Mouse (Mus musculus) c-Kit-positive CD71-positive TER-119-negative erythroid progenitor cells, embryonic 14.5 days (primary cell): ENCODE measurements around the gene Nudt3.
"Not testable (repeated sequence)": the region's sequence is repeated elsewhere in the genome, so short reads cannot be mapped to it uniquely, and the experiment has no call there.

Source experiments
- DNase-seq: peaks from one replicate; pipeline ENCODE4 v3.0.0-alpha.2; 2013; ENCODE audit warnings: low read depth

The Nudt3 gene

GRCm38 (mm10) chr17:27623360-27624326, at the start of gene Nudt3:
Gene Nudt3 (minus strand): TSS chr17:27623495.
- peak; percentile 77 for DNase-seq

- DNase-seq, result no peak
Measured at GRCm38 (mm10) chr17:27671720-27672119, 48.4 kb upstream of the Nudt3 start.

GRCm38 (mm10) chr17:27658767-27659166, 35.5 kb upstream of the Nudt3 start:
- no peak for DNase-seq

- no peak for DNase-seq
Measured at GRCm38 (mm10) chr17:27657123-27657522, 33.8 kb upstream of the Nudt3 start.

- no peak for DNase-seq
Measured at GRCm38 (mm10) chr17:27656414-27656813, 33.1 kb upstream of the Nudt3 start.

- DNase-seq, result no peak
Measured at GRCm38 (mm10) chr17:27656011-27656399, 32.7 kb upstream of the Nudt3 start.

GRCm38 (mm10) chr17:27655089-27656010, 32.1 kb upstream of the Nudt3 start, which contains the start of gene Pacsin1:
Gene Pacsin1 (plus strand): TSS chr17:27655509.
- DNase-seq, result no peak

GRCm38 (mm10) chr17:27653253-27653959, 30.1 kb upstream of the Nudt3 start:
- no peak for DNase-seq

GRCm38 (mm10) chr17:27652046-27652790, 28.9 kb upstream of the Nudt3 start:
- no peak for DNase-seq

- DNase-seq, result no peak
Measured at GRCm38 (mm10) chr17:27650586-27650985, 27.3 kb upstream of the Nudt3 start.

- DNase-seq, result peak; percentile 63
Measured at GRCm38 (mm10) chr17:27650160-27650559, 26.9 kb upstream of the Nudt3 start.

GRCm38 (mm10) chr17:27645807-27646206, 22.5 kb upstream of the Nudt3 start:
- no peak for DNase-seq

GRCm38 (mm10) chr17:27644572-27644971, 21.3 kb upstream of the Nudt3 start:
- no peak for DNase-seq

- no peak for DNase-seq
Measured at GRCm38 (mm10) chr17:27643756-27644155, 20.5 kb upstream of the Nudt3 start.

- no peak for DNase-seq
Measured at GRCm38 (mm10) chr17:27643101-27643500, 19.8 kb upstream of the Nudt3 start.

GRCm38 (mm10) chr17:27642491-27643062, 19.3 kb upstream of the Nudt3 start:
- DNase-seq, result no peak

GRCm38 (mm10) chr17:27639851-27640250, 16.6 kb upstream of the Nudt3 start:
- not testable (repeated sequence) for DNase-seq

GRCm38 (mm10) chr17:27638921-27639332, 15.6 kb upstream of the Nudt3 start:
- no peak for DNase-seq

GRCm38 (mm10) chr17:27637333-27637732, 14.0 kb upstream of the Nudt3 start:
- no peak for DNase-seq

GRCm38 (mm10) chr17:27636132-27637020, 13.1 kb upstream of the Nudt3 start, which contains the start of gene Rps10:
Gene Rps10 (minus strand): TSS chr17:27636669.
- no peak for DNase-seq
